Mouse (Mus musculus) MEL (cell line): ENCODE measurements around the gene Rftn2. TPM values are rescaled to one million over a fixed set of nuclear protein-coding genes. Genes with fewer than 3 reads are reported as not detected.
A peak's percentile ranks its signal among the peaks of the same experiment; 100 is the strongest.

Experiments used
- DNase-seq: peaks from one replicate; pipeline ENCODE4 v3.0.0; 2011; ENCODE audit warnings: low read depth, low spot score
- H3K27ac ChIP-seq: 2 replicates; pipeline ENCODE4 v1.5.1; 2012; ENCODE audit warnings: low read depth, mild to moderate bottlenecking, control low read depth, low read length, moderate library complexity; ENCODE audit not compliant: control insufficient read depth
- H3K27me3 ChIP-seq, 2 experiments: fragments of 150-350 bp in 1 of 2; sonication (generic) in 1 of 2; 2 replicates each; pipeline ENCODE4 v1.6.1; 2012; ENCODE audit warnings: low read length in 2 of 2, mild to moderate bottlenecking in 2 of 2, improper control_type of control experiment in 1 of 2, moderate library complexity in 1 of 2; ENCODE audit not compliant: insufficient read depth in 2 of 2, control insufficient read depth in 1 of 2
- H3K36me3 ChIP-seq, 2 experiments: 2 replicates each; pipeline ENCODE4 v1.6.1; 2012 to 2014; ENCODE audit warnings: low read length in 2 of 2, improper control_type of control experiment in 1 of 2, inconsistent platforms in 1 of 2, mild to moderate bottlenecking in 1 of 2; ENCODE audit not compliant: insufficient read depth in 2 of 2, control insufficient read depth in 1 of 2
- H3K4me1 ChIP-seq, 2 experiments: fragments of 150-350 bp in 1 of 2; sonication (generic) in 1 of 2; 2 replicates each; pipeline ENCODE4 v1.6.1; 2012; ENCODE audit warnings: low read length in 2 of 2, improper control_type of control experiment in 1 of 2, mild to moderate bottlenecking in 1 of 2; ENCODE audit not compliant: insufficient read depth in 2 of 2, control insufficient read depth in 1 of 2
- H3K4me3 ChIP-seq, 2 experiments: fragments of 150-350 bp in 1 of 2; sonication (generic) in 1 of 2; 2 replicates each; pipeline ENCODE4 v1.5.1; 2012; ENCODE audit warnings: low read depth in 2 of 2, low read length in 2 of 2, mild to moderate bottlenecking in 2 of 2, moderate library complexity in 2 of 2, control low read depth in 1 of 2, improper control_type of control experiment in 1 of 2; ENCODE audit not compliant: control insufficient read depth in 1 of 2, insufficient read depth in 1 of 2
- H3K79me2 ChIP-seq: 2 replicates; pipeline ENCODE4 v1.6.1; 2012; ENCODE audit warnings: mild to moderate bottlenecking, low read length, moderate library complexity; ENCODE audit not compliant: control insufficient read depth, poor library complexity, insufficient read depth
- H3K9ac ChIP-seq: 2 replicates; pipeline ENCODE4 v1.6.1; 2012; ENCODE audit warnings: low read depth, mild to moderate bottlenecking, control low read depth, low read length, moderate library complexity; ENCODE audit not compliant: control insufficient read depth, poor library complexity, severe bottlenecking
- H3K9me3 ChIP-seq: fragments of 150-350 bp; sonication (generic); replicated peaks from 2 replicates; pipeline ENCODE4 v1.6.1; 2012; ENCODE audit warnings: mild to moderate bottlenecking, low read length, improper control_type of control experiment, moderate library complexity; ENCODE audit not compliant: insufficient read depth
- BHLHE40 ChIP-seq: IDR thresholded peaks from 2 replicates; pipeline ENCODE4 v1.6.1; 2012; ENCODE audit warnings: low read depth, mild to moderate bottlenecking, inconsistent platforms, low read length, improper control_type of control experiment, borderline replicate concordance
- CHD1 ChIP-seq: IDR thresholded peaks from 2 replicates; pipeline ENCODE4 v1.6.1; 2012; ENCODE audit warnings: low read depth, mild to moderate bottlenecking, inconsistent platforms, low read length, improper control_type of control experiment
- CHD2 ChIP-seq: IDR thresholded peaks from 2 replicates; pipeline ENCODE4 v1.6.1; 2011; ENCODE audit warnings: low read length, improper control_type of control experiment
- E2F4 ChIP-seq: IDR thresholded peaks from 2 replicates; pipeline ENCODE4 v1.6.1; 2011; ENCODE audit warnings: low read depth, low read length, improper control_type of control experiment, borderline replicate concordance
- EP300 ChIP-seq, 2 experiments: IDR thresholded peaks; 2 replicates each; pipeline ENCODE4 v1.6.1; 2011; ENCODE audit warnings: improper control_type of control experiment in 2 of 2, low read length in 2 of 2, low read depth in 1 of 2, mild to moderate bottlenecking in 1 of 2
- GABPA ChIP-seq: IDR thresholded peaks from 2 replicates; pipeline ENCODE4 v1.6.1; 2012; ENCODE audit warnings: low read depth, mild to moderate bottlenecking, inconsistent platforms, low read length, improper control_type of control experiment, moderate library complexity
- GATA1 ChIP-seq: IDR thresholded peaks from 2 replicates; pipeline ENCODE4 v1.6.1; 2011; ENCODE audit warnings: low read depth, low read length, improper control_type of control experiment
- JUND ChIP-seq: IDR thresholded peaks from 2 replicates; pipeline ENCODE4 v1.6.1; 2011; ENCODE audit warnings: low read depth, mild to moderate bottlenecking, improper control_type of control experiment, low read length
- MAX ChIP-seq: IDR thresholded peaks from 2 replicates; pipeline ENCODE4 v1.6.1; 2011; ENCODE audit warnings: low read length, improper control_type of control experiment
- MXI1 ChIP-seq: IDR thresholded peaks from 2 replicates; pipeline ENCODE4 v1.6.1; 2011; ENCODE audit warnings: mild to moderate bottlenecking, low read depth, low read length, improper control_type of control experiment
- POLR2AphosphoS2 ChIP-seq: IDR thresholded peaks from 2 replicates; pipeline ENCODE4 v1.6.1; 2011; ENCODE audit warnings: low read length, improper control_type of control experiment
- POLR2AphosphoS5 ChIP-seq: IDR thresholded peaks from 2 replicates; pipeline ENCODE4 v1.6.1; 2012; ENCODE audit warnings: low read depth, borderline replicate concordance, mild to moderate bottlenecking, inconsistent platforms, low read length, moderate library complexity, mixed read lengths
- RAD21 ChIP-seq: IDR thresholded peaks from 2 replicates; pipeline ENCODE4 v1.6.1; 2011; ENCODE audit warnings: mild to moderate bottlenecking, low read depth, low read length, improper control_type of control experiment
- TAL1 ChIP-seq: IDR thresholded peaks from 2 replicates; pipeline ENCODE4 v1.6.1; 2012; ENCODE audit warnings: mild to moderate bottlenecking, inconsistent platforms, low read length, moderate library complexity, mixed read lengths
- USF1 ChIP-seq: IDR thresholded peaks from 2 replicates; pipeline ENCODE4 v1.6.1; 2014; ENCODE audit warnings: low read depth, mild to moderate bottlenecking, inconsistent platforms, low read length, improper control_type of control experiment, moderate library complexity
- USF2 ChIP-seq, 2 experiments: IDR thresholded peaks; 2 replicates each; pipeline ENCODE4 v1.6.1; 2011 to 2012; ENCODE audit warnings: improper control_type of control experiment in 2 of 2, low read length in 2 of 2, borderline replicate concordance in 1 of 2, inconsistent platforms in 1 of 2, low read depth in 1 of 2, mild to moderate bottlenecking in 1 of 2; ENCODE audit not compliant: insufficient read depth in 1 of 2
- ZKSCAN1 ChIP-seq: IDR thresholded peaks from 2 replicates; pipeline ENCODE4 v1.6.1; 2012; ENCODE audit warnings: low read depth, mild to moderate bottlenecking, inconsistent platforms, low read length, improper control_type of control experiment, moderate library complexity
- polyA plus RNA-seq, 2 experiments: library from polyadenylated mRNA; stranded (reverse) in 1 of 2; unstranded in 1 of 2; fragments of >175 nt in 1 of 2; fragments of >200 nt in 1 of 2; gene quantifications; 2 replicates each; pipeline versions ENCODE4 v1.2.1 to v1.2.4; 2012; ENCODE audit warnings: low replicate concordance in 2 of 2, low read depth in 1 of 2; ENCODE audit not compliant: insufficient read length in 2 of 2, insufficient read depth in 1 of 2, missing spikeins in 1 of 2
- total RNA-seq: library from RNA; depleted of rRNA; stranded (reverse); fragments of 300-350 nt; gene quantifications from 2 replicates; pipeline ENCODE4 v1.2.3, GENCODE M21; 2012

Gene Rftn2
- total and polyA plus RNA-seq, 3 experiments, result 0.01 TPM; not detected in 2

- H3K27ac ChIP-seq, result no peak overlapping the region
- DNase-seq, result peak; percentile 41
Measured at GRCm38 (mm10) chr1:55215185-55215813, 11.3 kb downstream of the Rftn2 start.

GRCm38 (mm10) chr1:55213936-55214335 is 12.6 kb downstream of the Rftn2 start:
- H3K27ac ChIP-seq, result no peak overlapping the region
- H3K9me3 ChIP-seq, result no peaks in the 10 kb centered on the region
- H3K79me2 ChIP-seq, result no peaks in the 10 kb centered on the region
- H3K9ac ChIP-seq, result no peak overlapping the region
- DNase-seq, result no peak
- peaks cover 0 to 4% of the 10 kb centered on the region in 2 experiments; a peak in 1 of 4 replicates for H3K4me1 ChIP-seq
- H3K27me3 ChIP-seq, result no peaks in the 10 kb centered on the region
- no peak overlapping the region for H3K4me3 ChIP-seq
- 0 out of 4 replicates have a peak, but pooled peaks cover 0 to 2% of the 10 kb centered on the region in 2 experiments for H3K36me3 ChIP-seq
- TF ChIP-seq POLR2AphosphoS2 (no peak), USF2 (IDR thresholded peaks at IDR 0.05; ENCODE audit: borderline replicate concordance in 1 of 2, insufficient read depth in 1 of 2, low read depth in 1 of 2, low read length in 2 of 2) (no peak), POLR2AphosphoS5 (no peak), RAD21 (no peak), MXI1 (no peak), GATA1 (no peak), CHD1 (no peak), E2F4 (no peak), CHD2 (no peak), JUND (no peak)

More at GRCm38 (mm10) chr1:55215185-55215813, 11.3 kb downstream of the Rftn2 start:
- no peaks in the 10 kb centered on the region for H3K27me3 ChIP-seq
- TF ChIP-seq BHLHE40 (peak; percentile 74; the same call in 1 of the 2 replicates), ZKSCAN1 (no peak), GABPA (no peak), USF1 (peak; percentile 76), MAX (peak; percentile 55; the same call in 1 of the 2 replicates), TAL1 (no peak), EP300 (IDR thresholded peaks at IDR 0.05; ENCODE audit: low read depth in 1 of 2, low read length in 2 of 2) (no peak)
- no peak overlapping the region for H3K9ac ChIP-seq
- peaks cover 0 to 4% of the 10 kb centered on the region in 2 experiments; a peak in 1 of 4 replicates for H3K4me1 ChIP-seq
- H3K79me2 ChIP-seq, result no peaks in the 10 kb centered on the region
- no peak overlapping the region for H3K4me3 ChIP-seq
- 0 out of 4 replicates have a peak, but pooled peaks cover 0 to 2% of the 10 kb centered on the region in 2 experiments for H3K36me3 ChIP-seq
- H3K9me3 ChIP-seq, result no peaks in the 10 kb centered on the region
